Mouse (Mus musculus) myocyte (in vitro differentiated cells): ENCODE data around the gene Gm10024.

Source experiments
- CEBPB ChIP-seq: IDR thresholded peaks from 2 replicates; pipeline ENCODE4 v1.6.1; 2011; ENCODE audit warnings: mild to moderate bottlenecking, moderate library complexity; ENCODE audit not compliant: poor library complexity, insufficient read depth, severe bottlenecking
- E2F4 ChIP-seq: IDR thresholded peaks from one replicate; pipeline ENCODE4 v1.6.1; 2011; ENCODE audit warnings: mild to moderate bottlenecking, control low read depth, moderate library complexity; ENCODE audit not compliant: insufficient read depth
- MAX ChIP-seq: IDR thresholded peaks from one replicate; pipeline ENCODE4 v1.6.1; 2011; ENCODE audit warnings: low read depth, mild to moderate bottlenecking, control low read depth
- MYOD1 ChIP-seq, 3 experiments: IDR thresholded peaks; one replicate each; pipeline ENCODE4 v1.6.1; 2011; ENCODE audit warnings: control low read depth in 2 of 3, low read depth in 2 of 3, mild to moderate bottlenecking in 2 of 3, moderate library complexity in 1 of 3; ENCODE audit not compliant: insufficient read length in 2 of 3, control insufficient read depth in 1 of 3
- MYOG ChIP-seq, 3 experiments: IDR thresholded peaks; one replicate each; pipeline ENCODE4 v1.6.1; 2011; ENCODE audit warnings: control low read depth in 2 of 3, low read depth in 2 of 3, mild to moderate bottlenecking in 2 of 3; ENCODE audit not compliant: insufficient read length in 2 of 3, control insufficient read depth in 1 of 3, insufficient read depth in 1 of 3
- POLR2A ChIP-seq: IDR thresholded peaks from one replicate; pipeline ENCODE4 v1.6.1; 2011; ENCODE audit warnings: low read depth, mild to moderate bottlenecking, control low read depth, moderate library complexity; ENCODE audit not compliant: insufficient read length
- POLR2AphosphoS2 ChIP-seq: IDR thresholded peaks from one replicate; pipeline ENCODE4 v1.6.1; 2011; ENCODE audit warnings: low read depth, control low read depth; ENCODE audit not compliant: insufficient read length
- REST ChIP-seq: IDR thresholded peaks from one replicate; pipeline ENCODE4 v1.6.1; 2011; ENCODE audit warnings: mild to moderate bottlenecking, control low read depth, moderate library complexity; ENCODE audit not compliant: insufficient read depth, insufficient read length
- SRF ChIP-seq: IDR thresholded peaks from one replicate; pipeline ENCODE4 v1.6.1; 2011; ENCODE audit warnings: low read depth; ENCODE audit not compliant: control insufficient read depth, insufficient read length
- TCF12 ChIP-seq: IDR thresholded peaks from one replicate; pipeline ENCODE4 v1.6.1; 2011; ENCODE audit warnings: mild to moderate bottlenecking, control low read depth; ENCODE audit not compliant: poor library complexity, insufficient read depth, severe bottlenecking
- USF1 ChIP-seq: IDR thresholded peaks from one replicate; pipeline ENCODE4 v1.6.1; 2011; ENCODE audit warnings: low read depth, mild to moderate bottlenecking, control low read depth, moderate library complexity

DNA sequence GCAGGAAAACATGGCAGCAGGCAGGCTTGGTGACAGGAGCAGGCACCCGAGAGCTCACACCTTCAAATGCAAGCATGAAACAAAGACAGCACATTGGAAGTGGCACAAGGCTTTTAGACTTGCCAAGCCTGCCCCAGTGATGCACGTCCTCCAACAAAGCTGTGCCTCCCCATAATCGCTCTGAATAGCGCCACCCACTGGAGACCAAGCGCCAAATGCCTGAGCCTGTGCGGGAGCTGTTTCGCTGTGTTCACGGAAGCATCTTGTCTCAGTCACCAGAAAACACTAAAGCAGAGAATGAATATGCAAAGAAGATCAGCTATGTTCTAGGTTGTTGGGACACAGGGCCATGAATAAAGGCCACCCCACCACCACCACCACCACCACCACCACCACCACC lies 13.6 kb downstream of the Gm10024 start:
- no peak for TF ChIP-seq POLR2A
- TF ChIP-seq CEBPB = no peak
- no peak for TF ChIP-seq POLR2AphosphoS2
- no peak for TF ChIP-seq MYOD1 (IDR thresholded peaks at IDR 0.05; ENCODE audit: control insufficient read depth in 1 of 3, insufficient read length in 2 of 3, low read depth in 2 of 3)
- TF ChIP-seq TCF12 = no peak
- TF ChIP-seq USF1 = no peak
- TF ChIP-seq MAX = no peak
- TF ChIP-seq SRF = no peak
- no peak for TF ChIP-seq MYOG (IDR thresholded peaks at IDR 0.05; ENCODE audit: control insufficient read depth in 1 of 3, insufficient read depth in 1 of 3, insufficient read length in 2 of 3, low read depth in 2 of 3)
- no peak for TF ChIP-seq REST
- TF ChIP-seq E2F4 = no peak
